Mouse (Mus musculus) small intestine, adult 2 months (tissue): ENCODE measurements around the gene C2cd4c.

Experiments
- CTCF ChIP-seq: fragments of 200-500 bp; IDR thresholded peaks from 2 replicates; pipeline ENCODE4 v1.5.1; 2012; ENCODE audit warnings: low read depth, mild to moderate bottlenecking, control low read depth, inconsistent platforms, low read length, moderate library complexity, mixed read lengths; ENCODE audit not compliant: insufficient replicate concordance, insufficient read length; ENCODE audit errors: extremely low read depth
- POLR2A ChIP-seq: fragments of 200-500 bp; IDR thresholded peaks from 2 replicates; pipeline ENCODE4 v1.6.1; 2012; ENCODE audit warnings: low read depth, mild to moderate bottlenecking, control low read depth, inconsistent platforms, low read length, moderate library complexity

GRCm38 (mm10) chr10:79607892-79608291 is 5.9 kb downstream of the C2cd4c start:
- no peak for TF ChIP-seq CTCF
- TF ChIP-seq POLR2A: no peak
